Mouse (Mus musculus): Measurements from ENCODE around the gene Hip1r.
A peak's percentile ranks its signal among the peaks of the same experiment; 100 is the strongest.

Gene Hip1r

GRCm38 (mm10) chr5:123997811-123998210, 24.4 kb downstream of the Hip1r start:
- peak; percentile 43 to 45 for DNase-seq

- DNase-seq, result no peak
Measured at GRCm38 (mm10) chr5:123998370-123998769, 24.9 kb downstream of the Hip1r start.

GRCm38 (mm10) chr5:124000824-124001223, 27.4 kb downstream of the Hip1r start:
- DNase-seq, result peak; percentile 92 to 98

- no peak for DNase-seq
Measured at GRCm38 (mm10) chr5:124001274-124001673, 27.8 kb downstream of the Hip1r start.

GRCm38 (mm10) chr5:124002876-124003275, 29.4 kb downstream of the Hip1r start:
- DNase-seq, result no peak

- no peak for DNase-seq
Measured at GRCm38 (mm10) chr5:124003375-124003774, 29.9 kb downstream of the Hip1r start.

- no peak for DNase-seq
Measured at GRCm38 (mm10) chr5:124004356-124005150, 31.1 kb downstream of the Hip1r start.

GRCm38 (mm10) chr5:124005151-124005500, 31.7 kb downstream of the Hip1r start:
- DNase-seq, result no peak

- no peak for DNase-seq
Measured at GRCm38 (mm10) chr5:124005591-124005990, 32.2 kb downstream of the Hip1r start.

GRCm38 (mm10) chr5:124006082-124006873, 32.9 kb downstream of the Hip1r start:
- DNase-seq, result peak in 1 of 2 experiments; percentile 45

- DNase-seq, result peak; percentile 90
Measured at GRCm38 (mm10) chr5:124006891-124007491, 33.6 kb downstream of the Hip1r start.

GRCm38 (mm10) chr5:124010077-124010476, 36.6 kb downstream of the Hip1r start:
- DNase-seq, result no peak

- DNase-seq, result peak in 1 of 2 experiments; percentile 46
Measured at GRCm38 (mm10) chr5:124010910-124011655, 37.7 kb downstream of the Hip1r start.

GRCm38 (mm10) chr5:124011927-124012326, 38.5 kb downstream of the Hip1r start:
- DNase-seq, result no peak

GRCm38 (mm10) chr5:124012885-124013284, 39.5 kb downstream of the Hip1r start:
- no peak for DNase-seq

GRCm38 (mm10) chr5:124013747-124014146, 40.3 kb downstream of the Hip1r start:
- no peak for DNase-seq

GRCm38 (mm10) chr5:124014180-124014579, 40.8 kb downstream of the Hip1r start:
- no peak for DNase-seq

- DNase-seq, result no peak
Measured at GRCm38 (mm10) chr5:124014791-124015251, 41.4 kb downstream of the Hip1r start.

- no peak for DNase-seq
Measured at GRCm38 (mm10) chr5:124015727-124016126, 42.3 kb downstream of the Hip1r start.

- no peak for DNase-seq
Measured at GRCm38 (mm10) chr5:124016291-124016821, 42.9 kb downstream of the Hip1r start.

- peak in 1 of 2 experiments; percentile 12 for DNase-seq
Measured at GRCm38 (mm10) chr5:124017941-124018340, 44.5 kb downstream of the Hip1r start.

- DNase-seq, result peak in 1 of 2 experiments; percentile 7
Measured at GRCm38 (mm10) chr5:124018651-124019050, 45.2 kb downstream of the Hip1r start.

All from cerebellum, postnatal 36 days (tissue).